Mouse (Mus musculus) midbrain, postnatal 0 days (tissue): ENCODE data around the gene Ofcc1. TPM values are rescaled to one million over a fixed set of nuclear protein-coding genes. Genes with fewer than 3 reads are reported as not detected.

ENCODE experiments used
- ATAC-seq: fragments of 200-750 bp; cut with Nextera tagmentation; 2 replicates; pipeline ENCODE4 v1.8.0; 2017; ENCODE audit warnings: moderate number of reproducible peaks, mild to moderate bottlenecking, moderate TSS enrichment, moderate library complexity; ENCODE audit not compliant: low FRiP score
- DNase-seq: peaks from one replicate; pipeline ENCODE4 v3.0.0-alpha.2; 2015; ENCODE audit warnings: low spot score
- H3K27ac ChIP-seq: fragments of 300-500 bp; sonication (generic); 2 replicates; pipeline ENCODE4 v1.5.1; 2014; ENCODE audit warnings: low read depth, mild to moderate bottlenecking, low read length, mixed read lengths
- H3K27me3 ChIP-seq: fragments of 300-500 bp; sonication (generic); 2 replicates; pipeline ENCODE4 v1.6.1; 2014; ENCODE audit warnings: low read length, control low read depth, mixed read lengths; ENCODE audit not compliant: insufficient read depth
- H3K36me3 ChIP-seq: fragments of 300-500 bp; sonication (generic); 2 replicates; pipeline ENCODE4 v1.6.1; 2014; ENCODE audit warnings: low read length, control low read depth, mixed read lengths; ENCODE audit not compliant: insufficient read depth
- H3K4me1 ChIP-seq: fragments of 300-500 bp; sonication (generic); 2 replicates; pipeline ENCODE4 v1.6.1; 2014; ENCODE audit warnings: mild to moderate bottlenecking, control low read depth, antibody characterized with exemption, low read length, mixed read lengths; ENCODE audit not compliant: insufficient read depth
- H3K4me2 ChIP-seq: fragments of 300-500 bp; sonication (generic); 2 replicates; pipeline ENCODE4 v1.6.1; 2014; ENCODE audit warnings: low read depth, mild to moderate bottlenecking, low read length, mixed read lengths; ENCODE audit not compliant: poor library complexity, severe bottlenecking
- H3K4me3 ChIP-seq: fragments of 300-500 bp; sonication (generic); 2 replicates; pipeline ENCODE4 v1.5.1; 2014; ENCODE audit warnings: low read depth, mild to moderate bottlenecking, low read length, moderate library complexity
- H3K9ac ChIP-seq: fragments of 300-500 bp; sonication (generic); replicated peaks from 2 replicates; pipeline ENCODE4 v1.6.1; 2014; ENCODE audit warnings: mild to moderate bottlenecking, low read length, moderate library complexity, mixed read lengths; ENCODE audit not compliant: poor library complexity, severe bottlenecking
- H3K9me3 ChIP-seq: fragments of 300-500 bp; sonication (generic); 2 replicates; pipeline ENCODE4 v1.6.1; 2016; ENCODE audit warnings: low read length, control low read depth
- CTCF ChIP-seq: IDR thresholded peaks from 2 replicates; pipeline ENCODE4 v1.5.1; 2016; ENCODE audit warnings: antibody characterized with exemption, mild to moderate bottlenecking
- WGBS: fragments of 180-500 bp; shearing (Covaris S2); extraction: QIAGEN DNeasy Blood & Tissue Kit; methylation state at CpG from one replicate; pipeline ENCODE4 v1.1.7; 2014; 5-methylcytosine and 5-hydroxymethylcytosine counted together
- polyA plus RNA-seq: library from polyadenylated mRNA; unstranded; fragments of >200 nt; fragmentation: Nextera tagmentation; extraction: Ambion mirVana; gene quantifications from 2 replicates; pipeline ENCODE4 v1.2.1, GENCODE M21; 2015
- total RNA-seq: library from RNA; depleted of rRNA; stranded (reverse); fragments of >200 nt; gene quantifications from 2 replicates; pipeline ENCODE4 v1.2.3, GENCODE M21; 2014

The Ofcc1 gene
- total and polyA plus RNA-seq, 2 experiments from 2014 or later = 0.05 TPM; not detected in 1

DNA sequence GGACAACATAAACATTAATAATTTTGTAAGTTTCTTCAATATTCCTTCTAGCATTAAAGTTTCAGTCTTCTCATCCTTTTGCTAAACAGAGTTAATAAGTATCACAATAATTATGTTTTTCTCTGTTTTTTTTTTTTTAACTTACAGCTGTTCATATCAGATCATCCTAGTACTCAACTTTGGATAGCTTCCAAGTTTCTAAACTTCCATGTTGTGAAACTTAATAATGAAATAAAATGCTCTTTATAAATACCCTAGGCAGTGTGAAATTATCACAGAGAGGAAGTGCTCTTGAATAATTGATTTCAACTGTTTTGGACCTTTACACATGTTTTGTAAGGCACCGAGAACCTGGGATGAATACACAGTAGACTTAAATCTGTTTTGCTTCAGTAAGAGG, 291.2 kb downstream of the Ofcc1 start:
- H3K4me3 ChIP-seq = no peak overlapping the region
- ATAC-seq = no peak
- no peaks in the 10 kb centered on the region for H3K36me3 ChIP-seq
- H3K9me3 ChIP-seq = no peaks in the 10 kb centered on the region
- no peak overlapping the region for H3K4me2 ChIP-seq
- no peak for TF ChIP-seq CTCF
- H3K27ac ChIP-seq = no peak overlapping the region
- WGBS = 76% methylated on average over 1 of the region's 1 CpGs
- no peak for DNase-seq
- no peaks in the 10 kb centered on the region for H3K27me3 ChIP-seq
- H3K9ac ChIP-seq = no peak overlapping the region
- H3K4me1 ChIP-seq = no peaks in the 10 kb centered on the region

DNA sequence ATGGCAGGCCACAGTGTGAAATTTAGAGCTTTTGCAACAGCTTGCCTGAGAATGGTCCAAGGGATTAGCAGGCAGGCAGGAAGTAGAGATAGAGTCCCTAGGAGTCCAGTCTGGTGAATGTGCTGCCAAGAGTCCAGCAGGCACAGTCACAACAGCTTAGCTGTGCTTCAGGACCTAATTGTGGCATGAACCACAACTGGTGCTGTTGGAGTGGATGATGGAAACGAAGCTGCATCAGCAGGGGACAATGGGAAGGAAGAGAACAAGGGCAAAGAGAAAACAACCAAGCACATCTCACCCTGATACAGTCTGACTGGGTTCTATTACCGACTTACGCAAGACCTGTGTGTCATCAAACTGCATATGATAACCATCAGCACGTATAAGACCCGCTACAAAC, 300.0 kb downstream of the Ofcc1 start:
- ATAC-seq (no peak), DNase-seq (peak; percentile 44)
- Histone ChIP-seq H3K36me3 (no peaks in the 10 kb centered on the region), H3K27me3 (no peaks in the 10 kb centered on the region), H3K27ac (no peak overlapping the region), H3K4me1 (no peaks in the 10 kb centered on the region), H3K9me3 (no peaks in the 10 kb centered on the region), H3K4me2 (no peak overlapping the region), H3K9ac (no peak overlapping the region), H3K4me3 (no peak overlapping the region)
- TF ChIP-seq CTCF = no peak
- 89% methylated on average over 5 of the region's 5 CpGs for WGBS

DNA sequence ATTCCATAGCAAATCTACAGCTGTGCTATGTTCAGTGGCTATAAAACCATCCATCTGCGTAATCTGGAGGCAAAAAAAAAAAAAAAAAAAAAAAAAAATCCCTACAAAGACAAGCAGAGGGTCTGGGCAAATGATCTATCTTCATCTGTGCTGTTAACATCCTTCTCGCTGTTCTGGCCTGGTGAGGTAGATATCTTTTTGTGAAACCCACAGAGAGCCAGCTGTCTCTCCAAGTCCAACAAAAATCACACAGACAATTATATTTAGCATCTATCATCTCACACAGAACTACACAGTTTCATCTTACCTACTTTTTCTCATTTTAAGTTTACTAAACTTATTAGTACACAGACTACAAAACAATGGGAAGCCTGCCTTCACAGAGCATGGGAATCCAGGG, 323.4 kb downstream of the Ofcc1 start:
- no peak overlapping the region for H3K4me2 ChIP-seq
- H3K9ac ChIP-seq = no peak overlapping the region
- DNase-seq (no peak), ATAC-seq (no peak)
- no peak for TF ChIP-seq CTCF
- no peaks in the 10 kb centered on the region for H3K4me1 ChIP-seq
- H3K27ac ChIP-seq = no peak overlapping the region
- WGBS = 93% methylated on average over 2 of the region's 2 CpGs
- no peaks in the 10 kb centered on the region for H3K27me3 ChIP-seq
- H3K4me3 ChIP-seq = no peak overlapping the region
- no peaks in the 10 kb centered on the region for H3K9me3 ChIP-seq
- H3K36me3 ChIP-seq = no peaks in the 10 kb centered on the region

DNA sequence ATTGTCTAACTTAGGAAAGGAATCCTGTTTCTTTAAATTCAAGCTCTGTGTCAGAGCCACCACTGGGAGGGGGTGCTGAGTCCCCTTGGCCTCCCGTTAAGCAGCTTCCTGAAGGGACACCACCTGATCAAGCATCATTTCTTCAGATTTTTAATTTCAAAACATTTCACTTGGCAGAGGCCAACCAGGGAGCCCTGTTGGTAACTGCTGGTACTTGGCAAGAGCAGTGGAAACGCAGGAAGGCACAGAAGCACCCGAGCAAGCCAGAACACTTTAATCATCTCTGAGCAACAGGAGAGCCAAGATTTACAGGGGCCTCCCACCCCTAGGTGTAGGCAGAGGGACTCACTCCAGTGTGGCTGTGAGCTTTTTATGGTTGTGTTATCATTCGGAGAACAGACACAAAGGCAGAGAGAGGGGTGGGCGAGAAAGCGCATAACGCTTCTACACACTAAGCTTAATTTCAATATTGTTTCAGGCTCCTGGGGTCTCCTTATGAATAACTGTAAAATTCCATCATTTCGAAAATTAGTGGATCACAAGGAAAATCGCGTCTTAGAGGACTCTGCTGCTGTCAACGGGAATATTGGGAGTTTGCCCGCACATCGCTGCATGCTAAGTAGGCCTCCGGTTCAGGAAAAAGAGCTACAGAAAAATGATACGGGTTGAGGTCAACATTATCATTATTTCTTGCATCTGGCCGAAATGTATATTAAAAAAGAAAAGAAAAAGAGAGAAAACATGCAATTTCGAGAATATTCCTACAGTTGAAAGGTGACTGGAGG, 324.1 kb downstream of the Ofcc1 start:
- Histone ChIP-seq H3K9me3 (no peaks in the 10 kb centered on the region), H3K4me2 (no peak overlapping the region)

DNA sequence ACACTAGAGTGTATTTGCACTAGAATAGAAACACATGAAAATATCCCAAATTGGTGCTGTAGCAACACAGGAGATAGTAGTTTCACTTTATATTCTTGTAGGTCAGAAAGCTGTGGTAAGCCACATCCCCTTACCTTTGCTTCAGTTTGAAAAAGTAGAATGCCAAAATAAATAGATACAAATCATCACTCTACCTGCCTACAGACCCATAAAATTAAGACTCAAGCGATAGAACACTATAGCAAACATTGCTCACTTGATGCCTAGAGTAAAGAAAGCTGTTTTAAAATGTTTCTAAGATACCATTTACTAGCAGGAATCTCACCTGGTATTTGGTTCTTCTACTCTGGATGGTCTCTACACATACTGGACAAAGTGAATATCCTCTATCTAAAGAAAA, 331.8 kb downstream of the Ofcc1 start:
- no peak overlapping the region for H3K27ac ChIP-seq
- no peak overlapping the region for H3K4me2 ChIP-seq
- DNase-seq (no peak), ATAC-seq (no peak)
- no peak overlapping the region for H3K4me3 ChIP-seq
- H3K36me3 ChIP-seq = no peaks in the 10 kb centered on the region
- H3K27me3 ChIP-seq = no peaks in the 10 kb centered on the region
- WGBS = 95% methylated on average over 1 of the region's 1 CpGs
- no peak for TF ChIP-seq CTCF
- H3K9ac ChIP-seq = no peak overlapping the region
- no peaks in the 10 kb centered on the region for H3K4me1 ChIP-seq
- no peaks in the 10 kb centered on the region for H3K9me3 ChIP-seq

More for the DNA sequence above, 324.1 kb downstream of the Ofcc1 start:
- TF ChIP-seq CTCF = peak; percentile 34; the same call in 1 of the 2 replicates
- no peak overlapping the region for H3K27ac ChIP-seq
- H3K36me3 ChIP-seq = no peaks in the 10 kb centered on the region
- 78% methylated on average over 17 of the region's 17 CpGs for WGBS
- DNase-seq (peak; percentile 58), ATAC-seq (no peak)
- no peaks in the 10 kb centered on the region for H3K4me1 ChIP-seq
- no peak overlapping the region for H3K9ac ChIP-seq
- H3K4me3 ChIP-seq = no peak overlapping the region
- no peaks in the 10 kb centered on the region for H3K27me3 ChIP-seq

DNA sequence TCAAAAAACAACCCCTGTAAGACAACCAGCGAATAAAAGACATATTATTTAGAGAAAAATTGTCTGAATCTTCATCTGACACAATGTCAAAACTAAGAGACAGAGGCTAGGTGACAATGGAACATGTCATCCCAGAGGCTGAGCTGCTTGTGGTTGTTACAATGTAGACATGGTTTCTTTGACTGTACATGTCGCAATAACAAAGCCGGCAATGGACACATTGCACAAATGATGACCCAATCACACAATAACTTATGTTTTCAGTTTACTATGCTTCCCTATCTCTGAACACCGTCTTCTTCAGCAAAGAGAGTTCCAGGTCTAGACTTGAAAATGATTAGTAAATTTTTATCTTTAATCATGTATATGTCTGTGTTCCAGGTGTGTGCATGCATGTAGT, 332.4 kb downstream of the Ofcc1 start:
- WGBS = 96% methylated on average over 4 of the region's 4 CpGs
- Histone ChIP-seq H3K27ac (no peak overlapping the region), H3K4me2 (no peak overlapping the region), H3K9me3 (no peaks in the 10 kb centered on the region), H3K36me3 (no peaks in the 10 kb centered on the region), H3K9ac (no peak overlapping the region), H3K4me1 (no peaks in the 10 kb centered on the region), H3K4me3 (no peak overlapping the region), H3K27me3 (no peaks in the 10 kb centered on the region)
- DNase-seq = no peak
- no peak for TF ChIP-seq CTCF
- ATAC-seq = no peak
